Mouse (Mus musculus) ES-E14 (cell line): ENCODE results near the gene Pcare. TPM values are rescaled to one million over a fixed set of nuclear protein-coding genes. Genes with fewer than 3 reads are reported as not detected.

ENCODE experiments used
- DNase-seq: peaks from one replicate; pipeline ENCODE4 v3.0.0-alpha.2; 2013; ENCODE audit warnings: low read depth, low spot score
- H3K27ac ChIP-seq: 2 replicates; pipeline ENCODE4 v1.5.1; 2012; ENCODE audit warnings: low read depth, mild to moderate bottlenecking, low read length, moderate library complexity, mixed read lengths; ENCODE audit not compliant: poor library complexity, insufficient read depth, severe bottlenecking
- H3K36me3 ChIP-seq: 2 replicates; pipeline ENCODE4 v1.6.1; 2012; ENCODE audit warnings: mild to moderate bottlenecking, low read length, moderate library complexity, mixed read lengths; ENCODE audit not compliant: control insufficient read depth, poor library complexity, insufficient read depth, severe bottlenecking
- H3K4me1 ChIP-seq, 2 experiments: fragments of 150-350 bp in 1 of 2; sonication (generic) in 1 of 2; 2 replicates each; pipeline ENCODE4 v1.6.1; 2012; ENCODE audit warnings: low read length in 2 of 2, mild to moderate bottlenecking in 1 of 2, mixed read lengths in 1 of 2; ENCODE audit not compliant: control insufficient read depth in 2 of 2, insufficient read depth in 2 of 2, poor library complexity in 1 of 2
- H3K4me3 ChIP-seq, 2 experiments: fragments of 150-350 bp in 1 of 2; sonication (generic) in 1 of 2; 2 replicates each; pipeline ENCODE4 v1.5.1; 2012; ENCODE audit warnings: low read length in 2 of 2, low read depth in 1 of 2, mild to moderate bottlenecking in 1 of 2, mixed read lengths in 1 of 2; ENCODE audit not compliant: insufficient read depth in 1 of 2, poor library complexity in 1 of 2, severe bottlenecking in 1 of 2
- H3K9ac ChIP-seq: 2 replicates; pipeline ENCODE4 v1.6.1; 2012; ENCODE audit warnings: low read depth, mild to moderate bottlenecking, low read length, mixed read lengths; ENCODE audit not compliant: poor library complexity, insufficient read depth, severe bottlenecking
- H3K9me3 ChIP-seq: fragments of 150-350 bp; sonication (generic); 2 replicates; pipeline ENCODE4 v1.6.1; 2012; ENCODE audit warnings: low read depth, mild to moderate bottlenecking, low read length; ENCODE audit not compliant: control insufficient read depth, insufficient read depth
- CHD2 ChIP-seq: IDR thresholded peaks from 2 replicates; pipeline ENCODE4 v1.6.1; 2014; ENCODE audit warnings: mild to moderate bottlenecking, low read depth, low read length, inconsistent platforms
- HCFC1 ChIP-seq: IDR thresholded peaks from 2 replicates; pipeline ENCODE4 v1.6.1; 2012; ENCODE audit warnings: low read length, inconsistent platforms, borderline replicate concordance; ENCODE audit not compliant: insufficient read depth
- MAFK ChIP-seq: IDR thresholded peaks from 2 replicates; pipeline ENCODE4 v1.6.1; 2014; ENCODE audit warnings: mild to moderate bottlenecking, low read depth, low read length, inconsistent platforms; ENCODE audit not compliant: insufficient read depth
- ZC3H11A ChIP-seq: IDR thresholded peaks from 2 replicates; pipeline ENCODE4 v1.6.1; 2012; ENCODE audit warnings: low read depth, mild to moderate bottlenecking, inconsistent platforms, low read length, borderline replicate concordance
- ZNF384 ChIP-seq: IDR thresholded peaks from 2 replicates; pipeline ENCODE4 v1.6.1; 2012; ENCODE audit warnings: low read depth, low read length, inconsistent platforms
- in situ Hi-C, 2 experiments: fragments of 600-800 bp; cut with MboI; formaldehyde crosslinking; loops; one replicate each; pipeline ENCODE4 v1.15.1; 2025; ENCODE audit warnings: low sequenced_read_pairs in 2 of 2, inconsistent platforms in 1 of 2; ENCODE audit not compliant: unreplicated experiment in 2 of 2
- total RNA-seq: library from RNA; depleted of rRNA; stranded (reverse); fragments of 300-350 nt; gene quantifications from 2 replicates; pipeline ENCODE4 v1.2.3, GENCODE M21; 2012

The Pcare gene
- total RNA-seq, 1 experiment, result 0.09 TPM

DNA sequence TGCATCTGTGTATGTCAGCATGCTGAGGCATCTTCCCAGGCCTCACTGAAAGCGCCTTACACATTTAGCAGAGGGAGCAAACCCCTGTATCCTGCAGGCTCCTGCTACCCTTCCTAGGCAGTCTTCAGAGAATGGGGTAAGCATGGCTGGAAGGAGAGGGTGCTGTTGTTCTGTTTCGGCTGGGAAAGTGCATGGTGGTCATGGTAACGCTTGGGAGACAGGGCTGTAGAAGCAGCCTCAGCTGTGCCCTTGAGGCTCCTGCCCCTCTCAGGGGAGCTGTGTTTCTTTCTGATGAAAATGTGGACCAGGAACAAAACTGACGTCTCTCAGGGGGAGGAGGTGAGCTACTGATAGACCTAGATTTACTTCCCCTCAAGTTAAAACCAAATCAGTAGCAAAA lies 45.0 kb downstream of the Pcare start:
- peaks cover 0 to 2% of the 10 kb centered on the region in 2 experiments; a peak in 1 of 4 replicates for H3K4me1 ChIP-seq
- in situ Hi-C loops, result no loop called here
- H3K36me3 ChIP-seq, result no peaks in the 10 kb centered on the region
- DNase-seq, result no peak
- no peaks in the 10 kb centered on the region for H3K9me3 ChIP-seq
- no peak overlapping the region for H3K27ac ChIP-seq
- no peak overlapping the region for H3K9ac ChIP-seq
- no peak for TF ChIP-seq ZC3H11A
- TF ChIP-seq ZNF384, result no peak
- no peak for TF ChIP-seq CHD2
- TF ChIP-seq HCFC1, result no peak
- no peak for TF ChIP-seq MAFK
- H3K4me3 ChIP-seq, result no peak overlapping the region

DNA sequence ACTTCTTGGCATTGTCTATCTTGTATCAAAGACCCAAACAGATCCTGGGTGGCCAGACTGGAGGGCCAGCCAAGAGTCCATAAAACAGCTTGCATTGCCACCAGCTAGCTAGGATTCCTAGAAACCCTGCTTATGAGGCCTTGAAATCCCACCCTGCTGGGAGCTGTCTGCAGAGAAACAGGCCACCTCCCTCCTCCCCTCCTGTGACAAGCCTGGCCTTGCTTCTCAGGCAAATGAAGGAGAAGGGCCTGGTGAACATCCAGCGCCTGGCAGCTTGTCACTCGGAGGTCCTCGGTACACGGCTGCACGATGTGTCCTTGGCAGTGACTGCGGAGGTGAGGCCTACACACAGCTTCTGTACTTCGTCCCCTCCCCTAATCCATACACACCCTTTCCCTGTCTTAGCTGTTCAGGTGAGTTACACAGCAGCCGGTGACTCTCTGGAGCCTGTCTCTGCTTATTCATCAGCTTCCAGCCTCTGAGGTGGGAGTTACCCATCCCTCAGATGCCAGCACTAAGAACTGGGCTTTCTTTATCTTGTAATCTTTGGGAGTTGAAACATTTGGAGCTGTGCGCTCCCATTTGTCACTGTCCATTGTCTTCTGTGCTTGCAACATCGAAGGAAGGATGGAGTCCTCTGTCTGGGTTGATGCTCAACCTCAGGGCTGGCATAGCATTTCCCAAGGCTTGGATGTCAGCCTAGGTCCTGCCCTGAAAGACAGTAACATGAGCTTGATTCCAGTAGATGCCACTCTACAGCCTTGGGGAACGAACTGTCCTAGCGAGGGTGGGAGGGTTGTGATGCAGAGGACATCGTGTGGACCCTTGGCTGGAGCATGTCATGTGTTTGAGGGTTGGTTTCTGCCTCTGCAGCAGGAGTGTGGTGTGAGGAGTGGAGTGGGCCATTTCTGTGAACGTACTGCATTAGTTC lies 46.9 kb downstream of the Pcare start:
- H3K36me3 ChIP-seq, result no peaks in the 10 kb centered on the region
- in situ Hi-C loops, result no loop called here
- no peak for TF ChIP-seq ZC3H11A
- no peak for TF ChIP-seq HCFC1
- TF ChIP-seq CHD2, result no peak
- no peak for TF ChIP-seq MAFK
- no peak for TF ChIP-seq ZNF384
- no peak overlapping the region for H3K4me3 ChIP-seq
- no peak overlapping the region for H3K9ac ChIP-seq
- no peaks in the 10 kb centered on the region for H3K9me3 ChIP-seq
- no peak overlapping the region for H3K27ac ChIP-seq
- DNase-seq, result no peak
- peaks cover 0 to 2% of the 10 kb centered on the region in 2 experiments; a peak in 1 of 4 replicates for H3K4me1 ChIP-seq

DNA sequence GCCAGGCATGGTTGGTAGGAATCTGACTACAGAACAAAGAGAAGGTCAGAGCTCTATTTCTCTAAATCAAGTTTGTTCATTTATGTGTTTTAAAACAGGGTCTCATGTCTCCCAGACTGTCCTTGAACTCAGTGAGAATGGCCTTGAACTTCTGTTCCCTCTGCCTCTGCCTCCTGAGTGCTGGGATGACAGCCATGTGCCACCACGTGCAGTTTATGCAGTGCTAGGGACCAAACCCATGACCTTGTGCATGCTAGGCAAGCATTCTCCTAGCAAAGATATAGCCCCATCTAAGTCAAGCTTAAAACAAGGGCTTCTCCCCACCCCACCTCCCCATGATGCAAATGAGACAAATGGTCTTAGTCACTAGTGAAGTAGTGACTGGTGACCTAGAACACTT lies 47.6 kb downstream of the Pcare start:
- no peak for DNase-seq
- H3K4me3 ChIP-seq, result no peak overlapping the region
- no peak overlapping the region for H3K27ac ChIP-seq
- H3K4me1 ChIP-seq, result peaks cover 0 to 2% of the 10 kb centered on the region in 2 experiments; a peak in 1 of 4 replicates
- H3K9me3 ChIP-seq, result no peaks in the 10 kb centered on the region
- in situ Hi-C loops, result no loop called here
- no peak overlapping the region for H3K9ac ChIP-seq
- TF ChIP-seq MAFK (no peak), ZNF384 (no peak), CHD2 (no peak), HCFC1 (no peak), ZC3H11A (no peak)
- no peaks in the 10 kb centered on the region for H3K36me3 ChIP-seq

- no peaks in the 10 kb centered on the region for H3K36me3 ChIP-seq
- no peaks in the 10 kb centered on the region for H3K4me1 ChIP-seq
- no peak for DNase-seq
- no peak overlapping the region for H3K4me3 ChIP-seq
- in situ Hi-C loops, result loop anchor here in 1 of 2 experiments (25.0 kb wide), 1 partner anchor 164 kb away; no protein-coding TSS in a partner anchor
- H3K27ac ChIP-seq, result no peak overlapping the region
- no peaks in the 10 kb centered on the region for H3K9me3 ChIP-seq
- H3K9ac ChIP-seq, result no peak overlapping the region
- no peak for TF ChIP-seq ZC3H11A
- TF ChIP-seq HCFC1, result no peak
- no peak for TF ChIP-seq ZNF384
- no peak for TF ChIP-seq MAFK
- TF ChIP-seq CHD2, result no peak
Measured at GRCm38 (mm10) chr17:71698619-71698956, 54.1 kb downstream of the Pcare start.
